Mouse (Mus musculus): ENCODE data around the gene Dhdh. TPM values are rescaled to one million over a fixed set of nuclear protein-coding genes. Genes with fewer than 3 reads are reported as not detected.
A peak's percentile ranks its signal among the peaks of the same experiment; 100 is the strongest.

Dhdh gene
- total RNA-seq, 2 experiments from 2014 or later: 3.0 to 3.1 TPM

GRCm38 (mm10) chr7:45434203-45435015 is 54.2 kb downstream of the Dhdh start, which contains the start of gene Gys1:
Gys1 (plus strand) TSS chr7:45434844.
- intact Hi-C loops (cut with DNase I): no loop called here
- peak; percentile 100 for DNase-seq (ENCODE audit: extremely low spot score in 1 of 2, low spot score in 2 of 2)

GRCm38 (mm10) chr7:45433835-45434202 is 54.8 kb downstream of the Dhdh start:
- no peak for DNase-seq (ENCODE audit: extremely low spot score in 1 of 2, low spot score in 2 of 2)
- intact Hi-C loops (cut with DNase I): no loop called here

DNA sequence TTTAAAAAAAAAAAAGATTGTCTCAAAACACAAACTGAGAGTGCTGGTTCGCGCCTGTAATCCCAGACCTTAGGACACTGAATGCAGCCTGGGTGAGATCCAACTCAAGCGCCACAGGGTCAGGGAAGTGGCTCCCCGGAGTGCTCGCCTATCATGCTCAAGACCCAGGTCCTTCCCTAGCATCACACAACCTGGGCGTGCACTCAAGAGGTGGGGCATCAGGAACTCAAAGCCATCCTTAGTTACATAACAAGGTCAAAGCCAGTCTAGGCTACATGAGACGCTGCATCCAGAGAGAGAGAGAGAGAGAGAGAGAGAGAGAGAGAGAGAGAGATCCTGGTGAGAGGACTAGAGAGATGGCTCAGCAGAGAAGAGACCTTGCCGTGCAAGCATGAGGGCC is 62.0 kb downstream of the Dhdh start:
- no peak for DNase-seq (ENCODE audit: extremely low spot score in 1 of 2, low spot score in 2 of 2)
- intact Hi-C loops (cut with DNase I): no loop called here

DNA sequence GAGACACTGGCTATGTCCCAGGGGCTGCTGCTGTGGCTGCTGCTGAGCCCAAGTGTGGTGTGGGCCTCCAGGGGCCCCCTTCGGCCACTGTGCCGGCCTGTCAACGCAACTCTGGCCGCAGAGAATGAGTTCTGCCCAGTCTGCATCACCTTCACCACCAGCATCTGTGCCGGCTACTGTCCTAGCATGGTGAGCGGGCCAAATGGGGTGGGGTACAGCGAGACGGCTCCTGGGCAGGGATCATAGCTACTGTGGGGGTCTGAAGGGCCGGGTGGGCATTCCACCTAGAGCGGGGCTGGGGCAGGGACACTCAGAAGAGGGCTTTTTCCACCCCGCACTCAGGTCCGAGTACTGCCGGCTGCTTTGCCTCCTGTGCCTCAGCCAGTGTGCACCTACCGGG is 67.4 kb downstream of the Dhdh start:
- DNase-seq (ENCODE audit: extremely low spot score in 1 of 2, low spot score in 2 of 2): no peak
- intact Hi-C loops (cut with DNase I): no loop called here

Small RNAs within 50 kb of the gene (microRNA-seq; reads per million reads assigned to microRNA genes)
- not detected for gene Gm22133

Other genes with a start within 250 kb of the Dhdh start
- 1 to 10 TPM; 4.1 to 4.3 TPM for gene Cd37, start 249.7 kb downstream of the Dhdh start, total RNA-seq (2021)
- gene Slc6a16, start 247.7 kb downstream of the Dhdh start, total RNA-seq (2021): 1 to 10 TPM; 1.4 to 1.7 TPM
- under 1 TPM; 0.41 to 0.60 TPM for gene Slc6a21, start 211.3 kb downstream of the Dhdh start, total RNA-seq (2021)
- gene Trpm4, start 155.0 kb downstream of the Dhdh start, total RNA-seq (2021): 10 to 100 TPM; 20.5 to 32.2 TPM
- 1 to 10 TPM in 1 of 2 experiments, under 1 TPM in 1; 0.99 to 1.3 TPM for gene Hrc, start 153.5 kb downstream of the Dhdh start, total RNA-seq (2021)
- 100 to 1,000 TPM; 142 to 147 TPM for gene Ppfia3, start 121.8 kb downstream of the Dhdh start, total RNA-seq (2021)
- 100 to 1,000 TPM; 176 to 192 TPM for gene Lin7b, start 118.2 kb downstream of the Dhdh start, total RNA-seq (2021)
- 100 to 1,000 TPM; 352 to 384 TPM for gene Snrnp70, start 93.1 kb downstream of the Dhdh start, total RNA-seq (2021)
- not detected for gene Kcna7, start 83.2 kb downstream of the Dhdh start, total RNA-seq (2021)
- gene Ntf5, start 75.1 kb downstream of the Dhdh start, total RNA-seq (2021): not detected
- not detected for gene Lhb, start 68.0 kb downstream of the Dhdh start, total RNA-seq (2021)
- gene Gys1, start 54.0 kb downstream of the Dhdh start, total RNA-seq (2021): 10 to 100 TPM; 16.9 to 17.3 TPM
- gene Ruvbl2, start 50.7 kb downstream of the Dhdh start, total RNA-seq (2021): 10 to 100 TPM; 31.3 to 41.1 TPM
- gene Ftl1, start 28.9 kb downstream of the Dhdh start, total RNA-seq (2021): 100 to 1,000 TPM; 445 to 456 TPM
- 10 to 100 TPM; 86.0 to 93.8 TPM for gene Bax, start 21.9 kb downstream of the Dhdh start, total RNA-seq (2021)
- not detected for gene Tulp2, start 6.9 kb downstream of the Dhdh start, total RNA-seq (2021)
- gene Gm45808, start 2.0 kb downstream of the Dhdh start, total RNA-seq (2021): not detected
- gene Nucb1, start 21.6 kb upstream of the Dhdh start, total RNA-seq (2021): 100 to 1,000 TPM; 114 to 127 TPM
- gene Ppp1r15a, start 37.5 kb upstream of the Dhdh start, total RNA-seq (2021): 10 to 100 TPM; 25.5 to 28.5 TPM
- 1 to 10 TPM; 1.3 to 2.7 TPM for gene Plekha4, start 37.5 kb upstream of the Dhdh start, total RNA-seq (2021)
- gene Hsd17b14, start 66.1 kb upstream of the Dhdh start, total RNA-seq (2021): under 1 TPM in 1 of 2 experiments, not detected in 1; 0.93 TPM
- gene Bcat2, start 81.3 kb upstream of the Dhdh start, total RNA-seq (2021): 10 to 100 TPM; 20.9 to 21.8 TPM
- gene Fgf21, start 126.7 kb upstream of the Dhdh start, total RNA-seq (2021): not detected
- under 1 TPM; 0.13 to 0.30 TPM for gene Fut1, start 128.5 kb upstream of the Dhdh start, total RNA-seq (2021)
- gene Izumo1, start 133.0 kb upstream of the Dhdh start, total RNA-seq (2021): not detected
- gene Rasip1, start 138.7 kb upstream of the Dhdh start, total RNA-seq (2021): 10 to 100 TPM; 15.1 to 15.8 TPM
- gene Mamstr, start 151.2 kb upstream of the Dhdh start, total RNA-seq (2021): 1 to 10 TPM; 1.2 to 2.2 TPM
- gene Fut2, start 177.6 kb upstream of the Dhdh start, total RNA-seq (2021): under 1 TPM; 0.18 to 0.24 TPM
- gene Ntn5, start 195.2 kb upstream of the Dhdh start, total RNA-seq (2021): under 1 TPM; 0.45 to 0.47 TPM
- under 1 TPM; 0.34 to 0.39 TPM for gene Sec1, start 205.6 kb upstream of the Dhdh start, total RNA-seq (2021)
- 100 to 1,000 TPM; 152 to 154 TPM for gene Car11, start 211.0 kb upstream of the Dhdh start, total RNA-seq (2021)
- 10 to 100 TPM; 40.9 to 51.0 TPM for gene Dbp, start 216.3 kb upstream of the Dhdh start, total RNA-seq (2021)
- gene Rpl18, start 226.7 kb upstream of the Dhdh start, total RNA-seq (2021): 100 to 1,000 TPM; 437 to 456 TPM
- gene Sphk2, start 229.2 kb upstream of the Dhdh start, total RNA-seq (2021): 10 to 100 TPM; 23.0 to 24.6 TPM
- gene Fam83e, start 232.4 kb upstream of the Dhdh start, total RNA-seq (2021): under 1 TPM; 0.26 to 0.39 TPM
- not detected for gene Spaca4, start 237.0 kb upstream of the Dhdh start, total RNA-seq (2021)

All from left cerebral cortex, postnatal 10 days (tissue).